Mouse (Mus musculus): ENCODE measurements around the gene Plekho1. TPM values are rescaled to one million over a fixed set of nuclear protein-coding genes. Genes with fewer than 3 reads are reported as not detected.
A peak's percentile ranks its signal among the peaks of the same experiment; 100 is the strongest.

The Plekho1 gene
- polyA plus RNA-seq, 1 experiment from 2014 or later: 72.8 TPM

DNA sequence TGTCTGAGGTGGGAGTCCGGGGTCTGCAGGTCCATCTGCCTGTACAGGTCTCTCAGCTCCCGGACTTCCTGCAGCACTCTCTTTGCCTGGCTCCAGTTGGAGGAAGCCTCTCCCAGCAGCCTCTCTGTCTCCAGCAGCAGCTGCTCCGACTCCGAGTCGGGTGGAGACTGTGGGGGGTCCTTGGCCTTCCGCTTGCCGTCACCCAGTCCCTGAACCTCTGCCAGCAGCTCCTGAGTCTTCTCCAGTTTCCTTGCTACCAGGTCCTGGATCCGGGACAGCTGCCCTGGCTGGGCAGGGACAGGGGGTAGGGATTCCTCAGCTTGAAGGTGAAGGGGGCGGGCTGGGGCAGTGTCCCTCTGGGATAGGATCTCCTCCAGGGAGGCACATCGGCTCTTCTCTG is 6.8 kb downstream of the Plekho1 start:
- ATAC-seq (ENCODE audit: insufficient read depth, low FRiP score, low TSS enrichment) (no peak), DNase-seq (ENCODE audit: low spot score) (no peak)
- H3K36me3 ChIP-seq (ENCODE audit: control insufficient read depth, insufficient read depth, low read length): peaks cover 17% of the 10 kb centered on the region
- no peak overlapping the region for H3K4me2 ChIP-seq (ENCODE audit: low read depth)
- H3K4me3 ChIP-seq (ENCODE audit: low read depth, low read length): no peak overlapping the region
- H3K4me1 ChIP-seq (ENCODE audit: control insufficient read depth, insufficient read depth, low read length): peaks cover 29% of the 10 kb centered on the region
- no peaks in the 10 kb centered on the region for H3K9me3 ChIP-seq (ENCODE audit: control insufficient read depth, low read length)
- H3K9ac ChIP-seq (ENCODE audit: low read length): no peak overlapping the region
- 70% methylated on average over 10 of the region's 10 CpGs for WGBS
- H3K27ac ChIP-seq (ENCODE audit: low read depth, low read length): no peak overlapping the region
- no peaks in the 10 kb centered on the region for H3K27me3 ChIP-seq (ENCODE audit: control insufficient read depth, insufficient read depth, low read length)

- 100% methylated on average over 1 of the region's 1 CpGs for WGBS
- Histone ChIP-seq H3K4me3 (ENCODE audit: low read depth, low read length) (no peak overlapping the region), H3K36me3 (ENCODE audit: control insufficient read depth, insufficient read depth, low read length) (peaks cover 17% of the 10 kb centered on the region), H3K9ac (ENCODE audit: low read length) (no peak overlapping the region), H3K27me3 (ENCODE audit: control insufficient read depth, insufficient read depth, low read length) (no peaks in the 10 kb centered on the region), H3K9me3 (ENCODE audit: control insufficient read depth, low read length) (no peaks in the 10 kb centered on the region), H3K4me2 (ENCODE audit: low read depth) (no peak overlapping the region), H3K27ac (ENCODE audit: low read depth, low read length) (no peak overlapping the region), H3K4me1 (ENCODE audit: control insufficient read depth, insufficient read depth, low read length) (peaks cover 22% of the 10 kb centered on the region)
- DNase-seq (ENCODE audit: low spot score): no peak
- no peak for ATAC-seq (ENCODE audit: insufficient read depth, low FRiP score, low TSS enrichment)
These were observed 7.7 kb downstream of the Plekho1 start for GRCm38 (mm10) chr3:95988138-95988537.

- WGBS: 79% methylated on average over 6 of the region's 6 CpGs
- Histone ChIP-seq H3K4me3 (ENCODE audit: low read depth, low read length) (no peak overlapping the region), H3K27ac (ENCODE audit: low read depth, low read length) (no peak overlapping the region), H3K27me3 (ENCODE audit: control insufficient read depth, insufficient read depth, low read length) (no peaks in the 10 kb centered on the region), H3K36me3 (ENCODE audit: control insufficient read depth, insufficient read depth, low read length) (peaks cover 17% of the 10 kb centered on the region), H3K4me2 (ENCODE audit: low read depth) (no peak overlapping the region), H3K4me1 (ENCODE audit: control insufficient read depth, insufficient read depth, low read length) (peaks cover 19% of the 10 kb centered on the region), H3K9ac (ENCODE audit: low read length) (no peak overlapping the region), H3K9me3 (ENCODE audit: control insufficient read depth, low read length) (no peaks in the 10 kb centered on the region)
- ATAC-seq (ENCODE audit: insufficient read depth, low FRiP score, low TSS enrichment) (no peak), DNase-seq (ENCODE audit: low spot score) (no peak)
These were observed 8.3 kb downstream of the Plekho1 start for GRCm38 (mm10) chr3:95987386-95988110.

GRCm38 (mm10) chr3:95986984-95987383 is 8.8 kb downstream of the Plekho1 start:
- no peak overlapping the region for H3K9ac ChIP-seq (ENCODE audit: low read length)
- DNase-seq (ENCODE audit: low spot score) (no peak), ATAC-seq (ENCODE audit: insufficient read depth, low FRiP score, low TSS enrichment) (no peak)
- H3K4me2 ChIP-seq (ENCODE audit: low read depth): no peak overlapping the region
- H3K36me3 ChIP-seq (ENCODE audit: control insufficient read depth, insufficient read depth, low read length): peaks cover 17% of the 10 kb centered on the region
- H3K4me1 ChIP-seq (ENCODE audit: control insufficient read depth, insufficient read depth, low read length): peaks cover 19% of the 10 kb centered on the region
- WGBS: 78% methylated on average over 4 of the region's 4 CpGs
- no peaks in the 10 kb centered on the region for H3K27me3 ChIP-seq (ENCODE audit: control insufficient read depth, insufficient read depth, low read length)
- H3K9me3 ChIP-seq (ENCODE audit: control insufficient read depth, low read length): no peaks in the 10 kb centered on the region
- no peak overlapping the region for H3K4me3 ChIP-seq (ENCODE audit: low read depth, low read length)
- peak overlapping the region; percentile 91; the same call in 1 of the 2 replicates for H3K27ac ChIP-seq (ENCODE audit: low read depth, low read length)

DNA sequence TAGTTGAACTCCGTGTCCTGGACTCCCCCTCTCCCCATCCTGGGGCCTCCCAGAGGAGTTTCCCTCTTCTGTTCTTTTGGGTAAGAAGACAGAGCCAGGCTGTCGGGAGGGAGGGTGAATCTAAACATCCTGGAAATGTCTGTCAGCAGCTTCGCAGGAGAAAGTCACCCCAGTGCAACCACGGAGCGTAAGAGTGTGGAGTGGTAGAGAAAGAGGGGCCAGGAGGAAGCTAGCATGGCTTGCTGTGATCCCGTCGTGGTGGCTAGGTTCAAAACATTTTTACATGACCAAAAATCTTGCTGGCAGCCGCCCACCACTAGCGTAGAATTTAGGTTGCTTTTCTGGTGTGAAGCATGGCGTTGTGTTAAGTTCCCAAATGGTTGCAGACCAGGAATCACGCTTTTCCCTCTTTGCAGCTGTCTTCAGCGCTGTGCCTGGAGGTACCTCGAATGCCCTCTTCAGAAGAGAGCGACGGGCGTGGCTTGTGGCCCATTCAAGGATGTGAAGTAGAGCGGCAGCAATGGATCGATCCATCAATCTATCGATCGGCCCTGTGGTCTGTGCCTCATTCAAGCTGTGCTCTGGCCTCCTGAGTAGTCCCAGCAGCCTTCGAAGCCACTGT is 9.7 kb downstream of the Plekho1 start:
- Histone ChIP-seq H3K27me3 (ENCODE audit: control insufficient read depth, insufficient read depth, low read length) (no peaks in the 10 kb centered on the region), H3K36me3 (ENCODE audit: control insufficient read depth, insufficient read depth, low read length) (peaks cover 17% of the 10 kb centered on the region), H3K4me1 (ENCODE audit: control insufficient read depth, insufficient read depth, low read length) (peaks cover 19% of the 10 kb centered on the region), H3K27ac (ENCODE audit: low read depth, low read length) (peak overlapping the region; percentile 91), H3K9me3 (ENCODE audit: control insufficient read depth, low read length) (no peaks in the 10 kb centered on the region), H3K4me3 (ENCODE audit: low read depth, low read length) (0 out of 2 replicates have a peak overlapping the region, but pooled peaks have one; percentile 2), H3K4me2 (ENCODE audit: low read depth) (peak overlapping the region; percentile 40), H3K9ac (ENCODE audit: low read length) (peak overlapping the region; percentile 37)
- ATAC-seq (ENCODE audit: insufficient read depth, low FRiP score, low TSS enrichment): peak; percentile 52
- WGBS: 2% methylated on average over 21 of the region's 21 CpGs
- peak; percentile 74 for DNase-seq (ENCODE audit: low spot score)

- no peaks in the 10 kb centered on the region for H3K9me3 ChIP-seq (ENCODE audit: control insufficient read depth, low read length)
These were observed 10.4 kb downstream of the Plekho1 start for GRCm38 (mm10) chr3:95985209-95986000.

GRCm38 (mm10) chr3:95982129-95982528 is 13.7 kb downstream of the Plekho1 start:
- H3K27ac ChIP-seq (ENCODE audit: low read depth, low read length): no peak overlapping the region
- WGBS: 90% methylated on average over 4 of the region's 4 CpGs
- H3K36me3 ChIP-seq (ENCODE audit: control insufficient read depth, insufficient read depth, low read length): no peaks in the 10 kb centered on the region
- H3K9me3 ChIP-seq (ENCODE audit: control insufficient read depth, low read length): no peaks in the 10 kb centered on the region
- DNase-seq (ENCODE audit: low spot score): no peak
- no peak overlapping the region for H3K9ac ChIP-seq (ENCODE audit: low read length)
- no peak for ATAC-seq (ENCODE audit: insufficient read depth, low FRiP score, low TSS enrichment)
- no peaks in the 10 kb centered on the region for H3K27me3 ChIP-seq (ENCODE audit: control insufficient read depth, insufficient read depth, low read length)
- H3K4me2 ChIP-seq (ENCODE audit: low read depth): no peak overlapping the region
- no peak overlapping the region for H3K4me3 ChIP-seq (ENCODE audit: low read depth, low read length)
- H3K4me1 ChIP-seq (ENCODE audit: control insufficient read depth, insufficient read depth, low read length): peaks cover 19% of the 10 kb centered on the region

More at GRCm38 (mm10) chr3:95985209-95986000, 10.4 kb downstream of the Plekho1 start:
- peaks cover 19% of the 10 kb centered on the region for H3K4me1 ChIP-seq (ENCODE audit: control insufficient read depth, insufficient read depth, low read length)
- 0 out of 2 replicates have a peak overlapping the region, but pooled peaks have one; percentile 2 for H3K4me3 ChIP-seq (ENCODE audit: low read depth, low read length)
- peak overlapping the region; percentile 91 for H3K27ac ChIP-seq (ENCODE audit: low read depth, low read length)
- H3K27me3 ChIP-seq (ENCODE audit: control insufficient read depth, insufficient read depth, low read length): no peaks in the 10 kb centered on the region
- ATAC-seq (ENCODE audit: insufficient read depth, low FRiP score, low TSS enrichment) (peak; percentile 72), DNase-seq (ENCODE audit: low spot score) (peak; percentile 74)
- peak overlapping the region; percentile 40 for H3K4me2 ChIP-seq (ENCODE audit: low read depth)
- peak overlapping the region; percentile 37 for H3K9ac ChIP-seq (ENCODE audit: low read length)
- peaks cover 11% of the 10 kb centered on the region for H3K36me3 ChIP-seq (ENCODE audit: control insufficient read depth, insufficient read depth, low read length)
- WGBS: 3% methylated on average over 12 of the region's 12 CpGs

GRCm38 (mm10) chr3:95980276-95980970 is 15.4 kb downstream of the Plekho1 start:
- no peaks in the 10 kb centered on the region for H3K9me3 ChIP-seq (ENCODE audit: control insufficient read depth, low read length)
- H3K4me3 ChIP-seq (ENCODE audit: low read depth, low read length): no peak overlapping the region
- WGBS: 81% methylated on average over 12 of the region's 12 CpGs
- no peak overlapping the region for H3K9ac ChIP-seq (ENCODE audit: low read length)
- no peak overlapping the region for H3K4me2 ChIP-seq (ENCODE audit: low read depth)
- no peak for DNase-seq (ENCODE audit: low spot score)
- H3K4me1 ChIP-seq (ENCODE audit: control insufficient read depth, insufficient read depth, low read length): peaks cover 4% of the 10 kb centered on the region
- ATAC-seq (ENCODE audit: insufficient read depth, low FRiP score, low TSS enrichment): no peak
- no peak overlapping the region for H3K27ac ChIP-seq (ENCODE audit: low read depth, low read length)
- H3K36me3 ChIP-seq (ENCODE audit: control insufficient read depth, insufficient read depth, low read length): no peaks in the 10 kb centered on the region
- H3K27me3 ChIP-seq (ENCODE audit: control insufficient read depth, insufficient read depth, low read length): no peaks in the 10 kb centered on the region
